Mouse (Mus musculus) thymus, postnatal 4 days (tissue): ENCODE results near the gene Jam3.
A peak's percentile ranks its signal among the peaks of the same experiment; 100 is the strongest.

ENCODE experiments used
- DNase-seq: peaks from one replicate; pipeline ENCODE4 v3.0.0; 2021

Jam3 gene

DNA sequence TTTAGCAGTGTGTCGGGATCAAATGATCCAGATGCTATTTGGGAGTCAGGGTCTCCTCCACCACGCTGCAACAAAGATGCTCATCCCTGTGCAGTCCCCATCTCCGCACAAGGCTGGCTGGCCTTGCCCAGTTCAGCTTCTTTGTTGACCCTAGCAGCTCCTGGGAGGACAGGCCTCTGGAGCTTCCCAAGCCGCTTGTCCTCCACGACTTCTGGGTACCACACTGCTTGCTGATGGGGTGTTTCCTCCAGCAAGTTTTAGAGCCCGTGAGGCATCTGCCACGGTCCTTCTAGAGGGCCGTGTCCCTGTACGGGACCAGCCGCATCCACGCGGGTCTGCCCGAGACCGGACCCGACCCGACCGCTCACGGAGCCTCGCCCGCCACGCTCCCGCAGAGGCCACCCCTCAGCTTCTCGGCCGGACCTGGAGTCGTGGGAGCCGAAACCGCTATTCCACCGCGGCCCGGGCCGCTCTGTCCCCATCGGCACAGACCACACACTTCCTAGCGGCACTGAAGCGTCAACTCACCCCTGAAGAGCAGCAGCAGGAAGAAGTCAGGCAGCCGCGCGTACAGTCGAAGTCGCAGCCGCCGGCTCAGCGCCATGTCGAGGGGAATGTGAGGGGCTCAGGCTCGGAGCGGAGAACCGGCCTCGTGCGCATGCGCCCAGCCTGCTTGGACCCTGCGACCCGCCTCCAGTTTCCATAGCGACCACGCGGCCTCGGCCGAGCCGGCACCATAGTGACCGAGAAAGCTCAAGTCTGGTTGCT lies at the start of gene Jam3:
Gene Jam3 (minus strand): TSS at position 659 of the 768 bp plus-strand sequence.
- peak; percentile 71 for DNase-seq

DNA sequence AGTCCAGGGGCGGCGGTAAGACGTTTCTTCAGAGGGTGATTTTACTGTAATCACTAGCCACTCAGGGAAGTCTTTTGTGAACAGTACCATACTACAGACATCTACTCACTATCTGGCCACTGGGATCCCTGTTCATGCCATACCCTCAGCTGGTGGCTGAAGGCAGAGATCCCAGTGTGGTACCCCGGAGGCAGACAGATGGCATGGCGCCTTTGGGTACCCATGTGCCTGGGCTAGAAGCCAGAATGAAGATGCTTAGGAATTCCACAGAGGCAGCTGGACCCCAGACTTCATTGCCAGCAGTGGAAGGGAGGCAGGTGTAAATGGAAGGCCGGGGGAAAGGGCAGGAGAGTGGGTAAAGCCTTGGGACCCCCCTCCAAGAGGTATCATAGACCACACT lies 49.0 kb upstream of the Jam3 start:
- no peak for DNase-seq

DNA sequence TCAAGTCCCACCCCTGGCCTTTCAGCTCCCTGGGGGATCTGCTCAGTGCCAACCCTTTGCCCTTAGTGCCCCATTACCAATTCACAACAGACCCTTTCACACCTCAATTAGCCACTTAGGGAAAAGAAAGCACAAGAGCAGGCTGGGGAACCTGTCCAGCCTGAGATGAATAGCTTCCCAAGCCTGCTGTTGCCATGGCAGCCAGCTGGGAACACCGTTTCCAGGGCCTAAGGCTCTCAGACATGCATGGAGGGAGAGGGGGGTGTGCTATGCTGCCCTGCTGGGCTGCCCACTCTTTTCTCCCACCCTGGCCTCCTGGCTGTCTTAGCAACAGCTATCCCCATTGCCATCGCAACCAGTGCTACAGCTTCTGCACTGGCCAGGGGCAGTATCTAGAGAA lies 47.9 kb upstream of the Jam3 start:
- DNase-seq = no peak

DNA sequence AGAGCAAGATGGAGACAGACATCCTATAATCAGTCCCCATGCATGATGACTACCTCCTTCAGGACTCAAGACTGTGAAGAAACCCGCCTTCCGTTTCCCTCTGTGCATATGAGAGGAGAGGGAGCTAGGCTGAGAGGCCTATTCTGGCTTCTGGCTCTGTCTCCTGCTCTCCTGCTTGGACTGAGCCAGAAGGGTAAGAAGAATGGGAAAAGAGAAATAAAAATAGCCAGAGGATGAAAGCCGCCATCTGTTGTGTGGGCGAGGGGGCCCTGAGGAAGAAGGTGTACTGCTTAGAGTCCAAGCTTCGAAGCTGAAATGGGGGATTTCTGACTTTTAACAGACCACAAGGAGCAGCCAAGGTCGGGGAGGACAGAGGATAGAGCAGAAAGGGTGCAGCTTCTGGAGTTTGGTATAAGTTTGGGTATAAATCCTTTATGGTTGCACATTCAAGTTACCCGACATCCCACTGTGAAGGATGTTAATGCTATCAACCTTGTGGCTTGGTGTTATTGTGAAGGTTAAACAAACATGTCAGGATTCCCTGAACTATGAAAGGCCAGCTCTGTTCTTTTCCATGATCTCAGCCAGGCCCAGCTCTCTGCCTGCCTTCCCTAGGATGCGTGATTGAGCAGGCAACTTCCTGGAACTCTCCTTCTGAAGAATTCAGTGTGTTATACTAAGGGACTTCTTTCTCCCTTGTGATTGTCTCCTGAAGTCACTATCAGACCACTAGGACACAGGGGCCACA lies 46.4 kb upstream of the Jam3 start:
- DNase-seq = no peak

DNA sequence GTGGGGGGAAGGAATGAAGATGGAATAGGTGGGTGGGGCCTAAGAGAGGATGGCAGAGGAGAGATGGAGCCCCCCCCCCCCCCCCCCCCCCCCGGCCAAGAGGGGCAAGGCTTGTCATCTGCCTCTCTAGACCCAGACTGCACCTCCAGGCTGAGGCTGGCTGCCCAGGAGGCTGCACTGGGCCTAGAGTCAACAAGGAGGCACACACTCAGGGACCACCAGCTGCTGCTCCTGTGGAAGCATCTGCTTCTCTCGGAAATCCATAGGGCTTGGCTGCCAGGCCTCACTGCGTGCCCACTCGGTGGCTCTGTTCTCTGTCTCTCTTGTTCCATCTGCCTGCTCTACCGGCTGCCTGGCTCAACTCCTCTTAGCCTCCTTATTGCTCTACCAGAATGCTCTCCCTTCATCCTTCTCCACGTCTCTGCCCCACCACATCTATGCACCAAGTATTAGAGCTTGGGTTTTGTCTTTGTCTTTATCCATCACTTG lies 38.4 kb upstream of the Jam3 start:
- DNase-seq = no peak

DNA sequence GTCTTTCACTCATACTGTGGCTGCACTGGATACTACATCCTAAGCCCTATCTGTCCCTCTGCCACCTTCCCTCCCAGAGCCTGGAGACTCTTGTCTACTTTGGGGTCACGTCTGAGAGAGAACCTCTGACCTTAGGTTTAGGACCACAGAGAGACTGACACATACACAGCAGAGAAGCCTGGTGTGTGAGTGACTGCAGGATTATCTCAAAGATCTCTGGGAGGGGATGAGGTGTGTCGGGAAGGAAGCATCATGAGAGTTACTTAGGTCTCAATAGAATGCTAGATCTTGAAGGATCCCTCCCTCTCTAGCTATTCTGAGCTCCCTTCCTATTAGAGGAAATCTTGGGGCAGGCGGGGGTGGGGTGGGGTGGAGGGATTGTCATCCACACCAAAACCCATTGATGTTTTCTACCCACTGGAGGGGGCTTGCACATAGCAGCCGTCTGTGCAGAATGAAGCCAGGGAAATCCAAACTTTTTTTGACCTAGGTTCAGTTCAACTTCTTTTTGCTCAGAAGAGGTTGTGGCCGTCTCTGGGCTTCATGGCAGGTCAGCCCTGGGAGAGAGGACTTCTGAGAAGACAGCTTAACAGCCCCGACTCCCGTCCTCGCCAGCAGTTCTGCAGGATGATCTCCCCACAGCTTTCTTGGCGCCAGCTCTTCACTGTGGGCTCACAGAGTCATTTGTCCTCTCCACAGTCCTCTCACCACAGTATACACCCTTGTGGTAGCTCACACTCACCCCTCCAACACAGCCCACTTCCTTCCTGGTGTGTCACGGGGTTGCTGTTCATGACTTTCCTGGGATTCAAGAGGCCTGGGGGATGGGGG lies 37.8 kb upstream of the Jam3 start:
- no peak for DNase-seq

DNA sequence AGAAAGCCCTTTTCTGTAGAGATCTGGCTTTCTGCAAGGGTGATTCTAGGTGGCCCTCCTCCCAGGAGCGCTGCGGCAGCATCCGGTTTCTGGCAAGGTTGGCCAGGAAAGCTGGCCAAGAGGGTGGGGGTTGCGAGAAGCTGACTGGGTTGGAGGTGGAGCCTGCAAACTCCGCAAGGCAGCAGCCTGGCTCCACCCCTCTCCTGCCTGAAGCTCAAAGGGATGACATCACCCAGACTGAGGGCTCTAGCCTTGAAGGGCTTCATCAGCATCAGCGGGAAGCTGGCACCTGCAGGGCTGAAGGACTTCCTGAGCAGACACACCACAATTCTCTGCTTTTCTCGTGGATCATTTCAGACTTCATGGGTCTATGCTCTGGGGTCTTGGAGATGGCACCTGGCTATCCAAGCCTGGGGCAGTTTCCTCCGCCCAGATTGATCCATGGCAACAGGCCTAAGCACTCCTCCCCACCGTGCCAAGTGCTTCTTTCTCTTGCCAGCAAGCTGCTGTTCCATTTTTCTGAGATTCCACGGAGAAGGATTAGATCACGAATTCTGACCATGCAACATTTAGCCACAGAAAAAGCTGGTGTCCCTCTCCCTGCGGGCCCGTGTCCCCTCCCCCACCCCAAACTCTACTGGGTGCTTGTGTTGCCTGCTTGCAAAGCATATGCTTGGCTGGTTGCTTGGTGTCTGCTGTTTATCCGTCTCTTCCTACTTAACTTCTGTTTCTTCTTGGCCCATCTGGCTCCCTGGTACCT lies 37.0 kb upstream of the Jam3 start:
- DNase-seq = peak; percentile 60

DNA sequence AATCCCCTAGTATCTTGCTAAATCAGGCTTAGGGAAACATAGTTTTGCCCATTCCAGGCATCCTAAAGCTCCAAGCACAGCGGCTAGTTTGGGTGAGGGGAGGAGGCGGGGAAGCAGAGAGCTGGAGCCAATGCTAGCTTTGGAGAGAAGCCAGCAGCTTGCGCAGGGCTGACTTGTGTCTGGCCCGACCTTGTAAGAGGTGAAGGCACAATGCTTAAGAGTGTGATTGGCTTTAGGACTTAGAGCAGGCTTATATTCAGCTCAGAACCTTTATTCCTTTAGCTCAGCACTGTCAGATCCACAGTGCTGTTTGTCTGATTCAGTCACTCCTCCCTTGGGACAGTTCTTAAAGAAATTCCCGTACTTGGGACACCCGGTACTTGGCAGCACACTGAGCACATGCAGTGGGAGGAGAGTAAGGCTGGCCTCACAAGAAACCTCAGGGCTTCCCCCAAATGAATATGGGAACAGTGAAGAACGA lies 36.3 kb upstream of the Jam3 start:
- no peak for DNase-seq

DNA sequence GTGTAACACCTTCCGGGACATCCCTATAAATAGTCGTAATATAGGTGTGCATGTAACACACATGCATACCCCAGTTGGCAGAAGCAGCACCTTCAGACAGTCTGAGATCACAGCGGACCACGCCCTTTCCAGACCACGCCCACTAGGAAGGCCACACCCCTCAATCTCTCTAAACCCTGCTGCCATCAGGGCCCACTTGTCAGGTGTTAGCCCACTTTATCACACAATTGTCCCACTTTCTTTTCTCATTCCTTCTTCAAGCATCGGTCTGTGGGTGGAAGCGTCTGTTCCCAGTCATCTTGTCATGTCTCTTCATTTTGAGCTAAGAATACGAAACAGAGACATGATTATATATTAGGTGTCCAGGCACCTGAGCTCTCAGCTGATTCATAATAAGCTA lies 35.2 kb upstream of the Jam3 start:
- no peak for DNase-seq

DNA sequence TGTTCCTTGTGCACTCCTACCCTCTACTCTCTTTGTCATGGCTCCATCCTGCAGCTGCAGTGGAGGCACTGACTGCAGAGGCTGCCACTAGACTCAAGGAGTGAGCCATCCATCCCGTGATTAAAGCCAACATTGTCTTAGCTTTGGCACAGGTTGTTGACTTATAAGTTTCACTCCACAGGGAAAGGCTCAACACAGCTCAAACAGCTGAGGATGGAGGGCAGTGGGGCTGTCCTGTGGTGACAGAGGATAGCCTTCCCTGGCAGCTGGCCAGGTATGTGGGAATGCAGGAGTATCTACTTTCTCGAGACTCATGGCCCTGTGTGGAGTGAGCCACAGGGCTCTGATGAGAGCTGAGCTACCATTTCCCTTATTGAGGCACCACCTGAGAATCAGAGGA lies 34.1 kb upstream of the Jam3 start:
- DNase-seq = no peak

DNA sequence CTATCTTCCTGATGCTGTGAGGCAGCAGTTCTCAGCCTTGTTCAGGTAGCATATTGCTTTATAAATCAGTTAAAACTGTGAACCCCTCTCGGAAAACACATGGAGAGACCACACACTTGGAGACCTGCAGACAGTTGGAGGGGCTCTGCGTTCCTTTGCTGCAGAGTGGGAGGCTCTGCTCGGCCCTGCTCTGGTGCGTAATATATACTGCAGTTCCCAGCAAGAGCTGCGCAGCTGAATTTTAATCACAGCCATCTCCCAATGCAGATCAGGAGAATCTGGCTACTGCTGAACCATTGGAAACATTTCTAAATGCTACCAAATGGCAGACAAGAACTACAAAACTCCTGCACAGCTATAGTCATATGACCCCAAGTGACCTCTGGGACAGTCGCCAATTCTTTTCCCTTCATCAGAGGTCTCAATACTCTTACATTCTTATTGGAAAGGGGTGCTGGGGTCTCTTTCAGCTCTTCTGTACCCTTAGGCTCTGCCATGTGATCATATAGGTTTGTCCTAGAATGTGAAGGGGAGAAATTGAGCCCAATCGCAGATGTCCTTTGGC lies 33.5 kb upstream of the Jam3 start:
- DNase-seq = no peak

DNA sequence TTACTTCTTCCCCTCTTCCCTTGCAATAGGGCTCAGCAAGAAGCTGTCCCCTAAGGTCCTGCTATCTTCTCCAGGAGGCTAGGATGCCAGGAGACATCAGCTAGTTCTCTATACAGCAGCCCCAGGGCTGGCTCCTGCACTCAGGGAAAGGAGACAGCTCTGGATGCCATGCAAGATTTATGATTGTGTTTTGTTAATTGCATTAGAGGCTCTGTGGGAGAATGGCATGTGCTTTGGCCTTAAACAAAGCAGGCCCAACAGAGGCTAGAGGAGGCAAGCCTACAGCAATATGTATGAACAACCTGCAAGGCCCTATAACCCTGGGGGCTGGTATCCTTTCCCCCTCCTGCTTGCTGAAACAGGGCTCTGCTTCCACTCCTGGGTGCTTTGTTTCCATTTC lies 30.6 kb upstream of the Jam3 start:
- DNase-seq = no peak

DNA sequence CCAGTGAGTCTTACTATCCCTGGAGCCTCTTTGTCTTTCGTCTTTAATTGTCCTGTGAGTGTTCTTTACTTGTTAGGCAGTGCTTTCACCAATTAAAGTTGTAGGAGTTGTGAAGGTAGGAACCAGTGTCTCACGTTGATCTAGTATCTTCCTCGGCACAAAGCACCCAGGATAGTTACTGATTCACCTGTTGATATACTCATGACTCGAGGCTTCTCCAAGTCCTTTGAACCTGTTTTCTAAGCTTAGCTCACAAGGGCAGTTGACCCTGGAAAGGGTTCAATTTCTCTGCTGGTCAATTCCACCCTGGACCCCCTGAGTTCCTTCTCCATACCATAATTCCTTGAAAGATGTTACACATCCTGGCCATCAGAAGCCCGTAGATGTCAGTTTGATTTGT lies 26.9 kb upstream of the Jam3 start:
- no peak for DNase-seq

DNA sequence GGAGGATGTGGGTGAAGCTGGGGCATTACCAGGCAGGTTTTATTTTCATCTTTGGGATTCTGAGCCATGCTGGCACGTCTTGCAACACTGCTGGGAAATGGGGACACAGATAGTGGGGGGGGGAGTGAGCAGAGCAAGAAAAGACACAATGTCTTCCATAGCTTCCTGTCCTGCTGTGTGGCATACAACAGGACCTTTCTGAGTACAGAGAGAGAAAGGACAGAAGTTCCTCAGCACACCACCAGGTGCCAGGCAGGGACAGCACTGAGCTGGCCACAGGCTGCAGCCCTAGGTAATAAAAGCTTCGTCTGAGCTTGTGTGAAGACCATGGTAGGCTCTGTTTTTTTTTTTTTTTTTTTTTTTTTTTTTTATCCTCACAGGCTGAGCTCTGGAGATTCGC lies 25.3 kb upstream of the Jam3 start:
- DNase-seq = no peak

DNA sequence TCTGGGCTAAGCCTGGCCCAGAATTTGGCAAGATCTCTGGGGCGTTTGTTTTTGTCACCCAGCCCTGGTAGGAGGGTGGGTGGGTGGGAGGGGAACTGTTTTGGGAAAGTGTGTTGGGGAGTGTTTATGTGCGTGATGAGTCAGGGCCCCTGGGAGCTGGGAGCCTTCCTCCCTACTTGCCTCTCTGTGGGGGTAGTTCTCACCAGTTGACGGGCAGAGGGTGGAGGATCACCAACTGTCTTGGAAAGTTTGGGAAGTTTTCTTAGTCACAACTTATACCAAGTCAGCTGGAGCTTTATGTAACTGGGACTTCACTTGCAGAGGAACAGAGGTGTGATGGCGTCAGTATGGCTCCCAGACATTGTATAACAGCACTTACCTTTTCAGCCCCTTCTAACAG lies 23.7 kb upstream of the Jam3 start:
- no peak for DNase-seq

DNA sequence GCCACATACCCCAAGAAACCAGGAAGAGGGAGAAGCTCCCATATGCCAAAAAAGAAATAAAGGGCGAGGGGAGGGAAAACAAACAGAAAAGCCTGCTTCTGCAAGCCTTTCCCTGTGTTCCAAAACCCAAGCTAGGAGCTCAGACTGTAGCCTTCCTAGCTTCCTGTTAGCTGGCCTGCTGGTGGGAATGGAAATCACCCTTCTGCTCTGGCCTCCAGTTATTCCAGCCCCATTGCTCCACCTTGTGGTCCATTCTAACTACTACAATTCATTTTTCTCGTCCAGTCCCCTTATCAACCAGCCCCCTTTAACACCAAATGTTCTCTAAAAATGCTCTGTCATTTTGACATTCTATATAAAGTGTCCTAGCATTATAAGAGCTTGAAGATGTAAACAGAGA lies 20.9 kb upstream of the Jam3 start:
- no peak for DNase-seq

DNA sequence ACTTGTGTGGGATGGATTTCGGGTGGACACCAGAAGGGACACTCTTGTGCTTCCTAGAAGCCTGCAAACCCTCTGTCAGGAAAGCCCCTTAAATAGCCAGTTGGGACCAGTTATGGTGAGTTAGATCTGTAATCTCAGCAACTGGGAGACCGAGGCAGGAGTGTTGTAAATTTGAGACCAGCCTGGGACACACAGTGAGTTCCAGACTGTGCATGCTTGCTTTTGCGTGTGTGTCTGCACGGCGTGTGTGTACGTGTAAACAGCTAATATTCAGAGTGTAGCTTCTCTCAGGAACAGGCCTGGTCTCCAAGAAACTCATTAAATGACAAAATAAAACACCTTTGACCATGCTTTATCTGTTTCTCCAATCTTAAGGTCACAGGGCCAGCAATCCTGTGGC lies 20.5 kb upstream of the Jam3 start:
- no peak for DNase-seq

DNA sequence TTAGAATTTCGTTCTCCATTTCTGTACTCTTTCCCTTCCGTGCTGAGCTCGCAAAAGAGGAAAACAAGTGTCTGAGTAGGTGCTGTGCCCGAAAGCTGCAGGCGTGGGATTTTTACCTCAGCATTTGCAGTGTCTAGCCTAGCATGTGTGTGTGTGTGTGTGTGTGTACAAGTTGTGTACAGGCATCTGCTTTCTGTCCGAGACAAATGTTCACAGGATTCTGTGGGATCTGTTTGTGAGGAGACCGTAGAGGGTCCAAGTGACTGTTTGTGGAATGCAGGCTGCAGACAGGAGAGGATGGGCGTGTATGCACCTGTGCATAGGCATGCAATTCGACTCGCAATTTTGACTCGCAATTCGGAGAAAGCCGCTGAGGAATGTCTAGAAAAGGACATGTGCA lies 20.0 kb upstream of the Jam3 start:
- no peak for DNase-seq

DNA sequence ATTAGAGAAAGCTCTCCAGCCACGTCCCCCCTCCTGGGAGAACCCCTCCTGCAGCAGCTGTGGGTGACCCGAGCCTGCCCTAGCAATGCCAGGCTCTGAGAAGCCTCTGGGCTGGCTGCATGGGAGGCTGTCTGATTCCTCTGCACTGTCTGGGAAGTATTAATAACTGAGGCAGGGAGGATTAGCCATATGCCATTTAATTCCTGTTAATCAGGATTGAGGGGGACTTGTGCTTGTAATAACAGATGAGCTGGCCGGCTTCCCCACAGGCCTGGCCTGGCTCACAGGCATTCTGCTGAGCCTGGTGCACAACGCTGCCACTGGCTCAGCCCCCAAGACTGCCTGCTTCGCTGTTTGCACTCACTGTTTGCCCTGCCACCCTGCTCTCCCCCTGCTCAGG lies 18.9 kb upstream of the Jam3 start:
- no peak for DNase-seq

DNA sequence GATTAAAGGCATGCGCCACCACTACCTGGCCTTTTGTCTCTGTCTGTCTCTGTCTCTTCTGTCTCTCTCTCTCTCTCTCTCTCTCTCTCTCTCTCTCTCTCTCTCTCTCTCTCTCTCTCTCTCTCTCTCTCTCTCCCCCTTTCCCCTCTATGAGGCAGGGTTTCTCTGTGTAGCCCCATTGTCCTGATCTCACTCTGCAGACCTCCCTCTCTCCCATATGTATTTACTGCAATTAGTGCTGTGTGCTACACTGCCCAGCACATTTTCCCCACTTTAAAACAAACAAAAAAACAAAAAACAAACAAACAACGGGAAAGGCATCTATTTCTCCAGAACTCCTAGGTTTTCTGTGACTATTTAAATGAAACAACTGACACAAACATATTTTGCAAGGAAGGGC lies 18.4 kb upstream of the Jam3 start:
- DNase-seq = no peak

DNA sequence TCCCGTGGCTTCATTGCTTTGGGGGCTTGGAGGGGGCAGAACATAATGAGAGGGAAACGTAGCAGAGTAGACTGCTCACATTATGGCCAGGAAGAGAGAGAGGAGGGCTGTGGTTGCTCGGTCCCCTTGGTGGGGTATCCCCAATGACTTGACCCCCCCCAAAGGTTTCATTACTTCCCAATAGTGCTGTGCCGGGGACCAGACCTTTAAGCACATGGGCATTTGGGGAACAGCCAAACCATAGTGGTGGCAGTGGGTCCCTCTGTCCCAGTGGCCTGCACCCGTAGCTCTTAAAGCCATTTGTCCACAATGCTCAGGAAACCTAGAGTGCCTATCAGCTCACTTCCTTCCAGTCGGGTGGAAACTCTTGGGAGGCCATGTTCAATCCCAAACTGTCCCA lies 17.6 kb upstream of the Jam3 start:
- DNase-seq = no peak

DNA sequence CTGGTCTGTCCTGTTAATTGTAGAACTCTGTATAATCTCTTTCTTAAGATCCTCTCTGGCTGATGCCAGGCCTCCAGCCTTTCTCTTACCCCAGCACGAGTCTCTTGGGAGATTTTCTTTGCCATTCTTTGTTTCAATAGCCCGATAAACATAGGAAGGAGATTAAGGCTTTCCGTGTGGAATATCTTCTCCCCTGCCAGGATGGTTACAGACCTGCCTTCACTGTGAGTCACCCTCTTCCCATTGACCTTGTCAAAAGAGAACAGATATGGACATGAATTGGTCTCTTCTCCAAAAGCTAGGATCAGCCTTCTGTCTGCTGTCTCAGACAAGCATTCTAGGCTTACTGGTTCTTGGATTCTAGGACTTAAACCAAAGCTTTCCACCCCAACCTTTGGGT lies 15.5 kb upstream of the Jam3 start:
- DNase-seq = no peak
